Mouse (Mus musculus) forebrain, embryonic 12.5 days (tissue): ENCODE measurements at regions not wholly inside any gene's neighbourhood (a gene's known extent, or its start where the extent isn't known, plus 50 kb on each side); places are given as distances from the start of the nearest gene placed in this dataset.
A peak's percentile ranks its signal among the peaks of the same experiment; 100 is the strongest.

Experiments used
- ATAC-seq: fragments of 200-750 bp; cut with Nextera tagmentation; 2 replicates; pipeline ENCODE4 v1.8.0; 2017; ENCODE audit warnings: moderate TSS enrichment; ENCODE audit not compliant: low FRiP score
- H3K27ac ChIP-seq: fragments of 300-500 bp; sonication (generic); 2 replicates; pipeline ENCODE4 v1.5.1; 2016; ENCODE audit warnings: mild to moderate bottlenecking
- H3K27me3 ChIP-seq: fragments of 300-500 bp; sonication (generic); 2 replicates; pipeline ENCODE4 v1.6.1; 2016; ENCODE audit warnings: mild to moderate bottlenecking
- H3K36me3 ChIP-seq: fragments of 300-500 bp; sonication (generic); replicated peaks from 2 replicates; pipeline ENCODE4 v1.6.1; 2016; ENCODE audit warnings: mild to moderate bottlenecking
- H3K4me1 ChIP-seq: fragments of 300-500 bp; sonication (generic); 2 replicates; pipeline ENCODE4 v1.6.1; 2016
- H3K4me2 ChIP-seq: fragments of 300-500 bp; sonication (generic); 2 replicates; pipeline ENCODE4 v1.6.1; 2016; ENCODE audit warnings: mild to moderate bottlenecking, moderate library complexity
- H3K4me3 ChIP-seq: fragments of 300-500 bp; sonication (generic); replicated peaks from 2 replicates; pipeline ENCODE4 v1.5.1; 2016; ENCODE audit warnings: mild to moderate bottlenecking
- H3K9ac ChIP-seq: fragments of 300-500 bp; sonication (generic); 2 replicates; pipeline ENCODE4 v1.6.1; 2016; ENCODE audit warnings: mild to moderate bottlenecking
- H3K9me3 ChIP-seq: fragments of 300-500 bp; sonication (generic); 2 replicates; pipeline ENCODE4 v1.6.1; 2016
- WGBS: fragments of 180-500 bp; shearing (Covaris S2); methylation state at CpG from one replicate; pipeline ENCODE4 v1.1.7; 2016; 5-methylcytosine and 5-hydroxymethylcytosine counted together

DNA sequence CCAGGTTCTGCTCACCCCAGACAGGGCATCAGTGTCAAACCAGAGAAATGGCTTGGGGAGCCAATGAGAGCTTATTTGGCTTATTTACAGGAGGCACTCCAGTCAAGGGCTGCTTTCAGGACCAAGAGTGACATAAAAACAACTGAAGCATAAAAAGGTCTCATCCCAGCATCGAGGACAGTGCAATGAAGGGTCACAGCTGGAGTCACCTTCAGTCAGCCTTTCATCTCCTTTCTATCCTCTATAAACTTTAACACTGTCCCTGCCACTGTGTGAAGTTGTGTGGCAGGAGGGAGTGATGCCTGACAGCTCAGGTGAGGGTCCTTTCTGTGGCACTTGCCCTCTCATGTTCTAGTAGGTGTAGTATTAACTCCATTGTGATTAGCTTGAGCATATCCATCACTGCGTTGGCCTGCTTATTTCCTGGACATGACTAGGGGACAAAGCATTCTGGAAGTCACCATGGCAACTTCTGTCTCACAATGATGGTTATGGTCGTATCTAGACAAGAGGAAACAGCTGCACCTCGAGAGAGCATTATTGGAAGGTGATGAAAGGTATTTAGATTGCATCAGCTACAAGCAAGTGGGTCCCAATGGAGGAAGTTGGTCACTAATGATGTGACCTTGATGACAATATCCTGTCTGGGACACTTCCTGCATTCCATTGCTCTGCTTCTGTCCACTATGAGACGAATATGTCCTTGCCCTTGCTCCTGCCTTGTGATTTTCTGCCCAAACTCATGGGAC is 87.8 kb upstream of the Enpp6 start:
- no peak overlapping the region for H3K4me3 ChIP-seq
- no peaks in the 10 kb centered on the region for H3K4me1 ChIP-seq
- H3K27me3 ChIP-seq: peaks cover 37% of the 10 kb centered on the region
- WGBS: 59% methylated on average over 5 of the region's 5 CpGs
- H3K9ac ChIP-seq: no peak overlapping the region
- no peak overlapping the region for H3K4me2 ChIP-seq
- H3K27ac ChIP-seq: no peak overlapping the region
- H3K36me3 ChIP-seq: no peaks in the 10 kb centered on the region
- H3K9me3 ChIP-seq: no peaks in the 10 kb centered on the region
- ATAC-seq: no peak

DNA sequence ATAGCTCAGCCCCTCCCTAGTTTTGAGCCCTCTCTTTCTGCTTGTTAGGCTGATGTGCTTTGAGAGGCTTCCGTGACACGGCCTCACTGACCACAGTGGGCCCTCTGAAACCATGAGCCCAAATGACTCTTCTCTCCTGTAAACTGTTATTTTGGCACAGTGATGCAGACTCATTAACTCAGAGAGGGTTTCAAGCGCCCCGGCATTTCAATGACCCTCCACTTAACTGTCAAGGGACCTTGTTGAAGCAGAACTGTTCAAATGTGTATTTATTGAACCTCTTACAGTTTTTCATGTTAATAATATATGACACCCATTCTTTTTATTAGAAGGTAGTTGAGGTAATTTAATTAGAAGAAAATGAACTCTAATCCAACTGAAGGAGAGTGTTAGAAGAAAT is 85.9 kb upstream of the Enpp6 start:
- no peak for ATAC-seq
- Histone ChIP-seq H3K27ac (no peak overlapping the region), H3K27me3 (peaks cover 49% of the 10 kb centered on the region), H3K4me2 (no peak overlapping the region), H3K9me3 (no peaks in the 10 kb centered on the region), H3K9ac (no peak overlapping the region), H3K4me1 (no peaks in the 10 kb centered on the region), H3K36me3 (no peaks in the 10 kb centered on the region), H3K4me3 (no peak overlapping the region)
- WGBS: 54% methylated on average over 4 of the region's 4 CpGs

DNA sequence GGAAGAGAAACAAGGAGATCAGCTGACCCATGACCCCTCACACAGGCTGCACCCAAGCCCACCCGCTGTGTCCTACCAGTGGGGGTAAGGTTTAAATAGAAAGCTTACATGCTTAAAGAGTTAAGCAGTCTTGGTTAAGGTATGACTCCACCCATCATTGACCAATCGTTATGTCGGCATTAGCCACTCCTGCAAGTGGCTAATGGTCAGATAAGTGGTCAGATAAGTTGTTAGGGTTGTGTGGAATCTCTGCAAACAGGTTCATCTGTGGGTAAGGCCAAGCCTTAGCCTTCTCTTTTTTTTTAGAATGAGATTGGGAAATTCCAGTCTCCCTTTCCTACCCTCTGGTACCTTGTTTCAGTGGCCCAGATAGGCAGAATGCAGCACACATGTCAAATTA is 82.0 kb upstream of the Enpp6 start:
- Histone ChIP-seq H3K9me3 (no peaks in the 10 kb centered on the region), H3K27me3 (peaks cover 33% of the 10 kb centered on the region), H3K4me2 (no peak overlapping the region), H3K36me3 (no peaks in the 10 kb centered on the region), H3K4me1 (peaks cover 7% of the 10 kb centered on the region), H3K4me3 (no peak overlapping the region), H3K27ac (no peak overlapping the region), H3K9ac (no peak overlapping the region)
- 47% methylated on average over 3 of the region's 3 CpGs for WGBS
- ATAC-seq: no peak

DNA sequence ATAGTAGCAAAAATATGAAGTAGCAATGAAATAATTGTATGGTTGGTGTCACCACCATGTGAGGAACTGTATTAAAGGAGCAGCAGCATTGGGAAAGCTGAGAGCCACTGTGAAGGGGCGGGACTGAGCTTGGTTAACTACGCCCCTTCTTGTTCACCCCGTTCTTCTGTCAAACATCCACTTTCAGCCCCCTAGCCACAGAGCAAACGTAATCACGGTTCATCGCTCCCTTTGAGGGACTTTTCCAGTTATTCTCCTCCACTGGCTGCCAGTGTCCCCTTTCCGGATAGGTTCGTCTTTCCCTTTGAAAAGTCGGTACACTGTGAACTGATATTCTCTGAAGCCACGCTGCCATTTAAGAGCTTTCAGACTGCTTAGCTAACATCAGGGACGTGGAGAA is 79.3 kb upstream of the Enpp6 start:
- no peak overlapping the region for H3K4me3 ChIP-seq
- no peak overlapping the region for H3K27ac ChIP-seq
- H3K36me3 ChIP-seq: no peaks in the 10 kb centered on the region
- 13% methylated on average over 11 of the region's 11 CpGs for WGBS
- peaks cover 25% of the 10 kb centered on the region; the same call in 1 of the 2 replicates for H3K27me3 ChIP-seq
- ATAC-seq: peak; percentile 49; the same call in 1 of the 2 replicates
- no peaks in the 10 kb centered on the region for H3K9me3 ChIP-seq
- H3K9ac ChIP-seq: no peak overlapping the region
- H3K4me2 ChIP-seq: peak overlapping the region; percentile 35
- H3K4me1 ChIP-seq: peaks cover 7% of the 10 kb centered on the region

DNA sequence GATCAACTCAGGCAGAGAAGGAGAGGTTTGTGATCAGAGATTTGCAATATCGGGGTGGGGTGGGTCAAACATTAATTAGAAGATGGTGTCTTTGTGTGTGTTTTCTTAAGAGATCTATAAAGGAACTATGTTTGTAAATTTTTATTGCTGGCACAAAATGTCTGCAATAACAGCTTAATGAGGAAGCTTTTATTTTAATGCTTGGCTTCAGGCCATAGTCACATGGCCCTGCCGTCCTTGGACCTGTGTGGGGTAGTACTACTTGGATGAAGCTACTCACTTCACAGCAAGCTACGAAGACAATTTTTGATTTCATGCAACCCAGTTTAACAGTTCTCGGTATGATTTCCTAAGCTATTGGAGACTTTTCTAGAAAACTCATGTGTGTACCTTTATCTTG is 78.5 kb upstream of the Enpp6 start:
- Histone ChIP-seq H3K4me2 (no peak overlapping the region), H3K36me3 (no peaks in the 10 kb centered on the region), H3K27ac (no peak overlapping the region), H3K9me3 (no peaks in the 10 kb centered on the region), H3K9ac (no peak overlapping the region), H3K27me3 (peaks cover 25% of the 10 kb centered on the region; the same call in 1 of the 2 replicates), H3K4me3 (no peak overlapping the region), H3K4me1 (peaks cover 7% of the 10 kb centered on the region)
- ATAC-seq: no peak
- WGBS: 84% methylated on average over 4 of the region's 4 CpGs

DNA sequence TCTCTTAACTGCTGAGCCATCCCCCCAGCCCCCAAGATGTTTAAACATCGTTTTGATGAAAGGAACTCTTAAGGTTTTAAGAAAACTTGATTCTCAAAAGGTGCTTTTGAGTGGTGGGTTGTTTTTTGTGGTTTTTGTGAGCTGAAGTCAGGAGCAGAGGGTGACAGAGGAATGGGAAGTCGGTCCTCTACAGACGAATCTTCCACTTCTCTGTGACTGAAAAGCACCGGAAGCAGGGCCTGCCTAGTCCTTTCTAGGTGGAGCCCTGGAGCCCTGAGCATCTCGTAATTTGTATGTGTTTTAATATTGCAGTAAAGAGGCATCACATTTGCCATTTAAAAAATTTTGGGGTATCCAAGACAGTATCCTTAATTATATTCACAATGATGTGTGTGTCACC is 72.7 kb upstream of the Enpp6 start:
- no peak for ATAC-seq
- 47% methylated on average over 5 of the region's 5 CpGs for WGBS
- no peak overlapping the region for H3K4me2 ChIP-seq

DNA sequence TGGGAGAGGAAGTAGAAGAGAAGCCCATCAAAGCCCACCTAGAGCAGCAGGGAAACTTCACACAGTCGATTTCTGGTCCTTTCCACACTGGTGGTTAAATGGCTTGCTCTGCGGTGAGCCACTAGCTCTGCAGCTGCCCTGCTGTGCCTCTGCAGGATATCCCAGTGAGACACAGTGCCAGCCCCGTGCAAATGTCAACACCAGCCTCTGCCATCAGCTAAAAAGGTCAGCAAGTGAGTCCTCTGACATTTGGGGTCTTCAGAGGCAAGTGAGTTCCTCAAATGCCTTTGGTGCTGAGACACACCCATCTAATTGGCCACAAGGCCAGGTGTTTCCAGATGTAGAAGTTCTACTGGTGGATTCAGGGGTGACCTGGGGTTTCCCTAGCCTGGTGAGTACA is 66.6 kb upstream of the Enpp6 start:
- Histone ChIP-seq H3K27ac (no peak overlapping the region), H3K9me3 (no peaks in the 10 kb centered on the region), H3K9ac (no peak overlapping the region), H3K36me3 (no peaks in the 10 kb centered on the region), H3K4me3 (no peak overlapping the region), H3K27me3 (no peaks in the 10 kb centered on the region), H3K4me2 (no peak overlapping the region), H3K4me1 (peaks cover 6% of the 10 kb centered on the region)
- no peak for ATAC-seq
- 43% methylated on average over 3 of the region's 3 CpGs for WGBS

More for the DNA sequence above, 72.7 kb upstream of the Enpp6 start:
- H3K4me3 ChIP-seq: no peak overlapping the region
- H3K9me3 ChIP-seq: no peaks in the 10 kb centered on the region
- no peaks in the 10 kb centered on the region for H3K27me3 ChIP-seq
- no peak overlapping the region for H3K27ac ChIP-seq
- no peaks in the 10 kb centered on the region for H3K4me1 ChIP-seq
- no peaks in the 10 kb centered on the region for H3K36me3 ChIP-seq
- no peak overlapping the region for H3K9ac ChIP-seq

DNA sequence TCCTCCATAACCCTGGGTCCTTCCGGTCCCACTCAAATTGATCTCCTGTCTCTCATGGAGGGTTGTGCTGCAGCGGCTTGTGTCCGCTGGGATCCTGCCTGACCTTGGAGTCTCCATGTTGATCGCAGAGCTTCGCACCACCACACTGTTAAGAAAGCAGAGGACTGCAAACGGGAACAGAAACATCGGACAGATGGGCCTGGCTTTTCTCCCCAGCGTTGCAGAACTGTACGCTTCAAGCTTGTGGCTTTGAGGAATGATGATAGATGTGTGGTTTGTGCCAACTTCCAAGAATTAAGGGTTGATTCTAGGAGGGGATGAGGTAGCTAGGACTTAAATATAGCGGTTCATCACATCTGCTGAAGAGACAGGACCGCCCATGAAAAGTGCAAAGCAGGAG is 65.6 kb upstream of the Enpp6 start:
- ATAC-seq: no peak
- peaks cover 11% of the 10 kb centered on the region for H3K4me1 ChIP-seq
- no peak overlapping the region for H3K4me2 ChIP-seq
- H3K9me3 ChIP-seq: no peaks in the 10 kb centered on the region
- no peak overlapping the region for H3K9ac ChIP-seq
- H3K36me3 ChIP-seq: no peaks in the 10 kb centered on the region
- no peak overlapping the region for H3K27ac ChIP-seq
- no peaks in the 10 kb centered on the region for H3K27me3 ChIP-seq
- H3K4me3 ChIP-seq: no peak overlapping the region
- WGBS: 95% methylated on average over 11 of the region's 11 CpGs

DNA sequence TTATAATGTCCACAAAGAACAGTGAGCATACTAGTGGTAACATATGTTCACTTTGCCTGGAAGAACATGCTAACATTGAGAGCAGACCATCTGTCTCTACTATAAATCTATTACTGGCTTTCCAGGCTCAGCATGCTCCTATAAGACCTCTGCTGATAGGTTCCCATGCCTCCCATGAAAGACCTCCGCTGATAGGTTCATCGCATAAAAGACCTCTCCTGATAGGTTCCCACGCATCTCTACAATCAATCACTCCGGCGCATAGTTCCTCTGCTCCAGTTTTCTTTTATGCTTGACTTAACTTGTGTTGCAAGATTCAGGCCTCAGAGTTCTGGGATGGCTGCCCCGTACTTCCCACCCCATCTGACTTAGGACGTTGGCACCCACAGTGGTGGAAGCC is 65.1 kb upstream of the Enpp6 start:
- Histone ChIP-seq H3K27ac (no peak overlapping the region), H3K4me3 (no peak overlapping the region), H3K9ac (no peak overlapping the region), H3K36me3 (no peaks in the 10 kb centered on the region), H3K4me1 (peaks cover 11% of the 10 kb centered on the region), H3K9me3 (no peaks in the 10 kb centered on the region), H3K4me2 (no peak overlapping the region), H3K27me3 (no peaks in the 10 kb centered on the region)
- no peak for ATAC-seq
- 90% methylated on average over 7 of the region's 7 CpGs for WGBS

DNA sequence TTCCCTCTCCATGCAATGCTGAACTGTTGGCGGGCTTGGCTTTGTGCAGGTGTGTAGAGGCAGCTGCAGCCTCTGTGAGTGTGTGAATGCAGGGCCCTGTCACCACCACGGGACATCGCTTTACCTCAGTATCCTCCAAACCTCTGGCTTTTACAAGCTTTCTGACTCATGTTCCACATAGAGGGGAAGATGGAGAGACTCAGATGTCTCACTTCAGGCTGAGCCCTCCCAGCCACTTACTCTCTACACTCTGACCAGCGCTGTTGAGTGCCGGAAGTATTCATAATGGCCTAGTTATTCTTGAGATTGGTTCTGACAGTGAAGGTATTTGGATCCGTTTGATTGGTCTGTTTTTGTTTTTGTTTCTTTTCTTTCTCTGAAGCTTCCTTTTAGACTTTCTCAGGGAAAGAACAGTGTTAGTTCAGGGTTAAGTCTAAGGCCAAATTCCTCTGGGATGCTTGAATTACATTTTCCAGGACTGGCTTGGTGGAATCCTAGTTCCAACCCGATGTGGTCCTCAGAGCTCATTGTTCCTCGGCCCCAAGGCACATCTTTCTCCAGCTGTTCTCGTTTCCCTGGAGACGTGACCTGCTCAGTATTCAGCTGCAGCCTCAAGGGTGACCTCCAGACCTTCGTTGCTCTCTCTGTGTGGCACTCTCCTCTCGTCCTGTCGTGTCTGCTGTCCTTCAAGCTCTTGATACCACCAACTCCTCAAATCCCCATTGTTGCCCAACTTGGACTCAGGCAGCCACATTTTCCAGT is 61.7 kb upstream of the Enpp6 start:
- Histone ChIP-seq H3K4me1 (peaks cover 11% of the 10 kb centered on the region), H3K27ac (no peak overlapping the region), H3K4me2 (no peak overlapping the region), H3K9ac (no peak overlapping the region), H3K9me3 (no peaks in the 10 kb centered on the region), H3K36me3 (no peaks in the 10 kb centered on the region), H3K4me3 (no peak overlapping the region), H3K27me3 (no peaks in the 10 kb centered on the region; the same call in 1 of the 2 replicates)
- WGBS: 24% methylated on average over 13 of the region's 13 CpGs
- ATAC-seq: no peak

DNA sequence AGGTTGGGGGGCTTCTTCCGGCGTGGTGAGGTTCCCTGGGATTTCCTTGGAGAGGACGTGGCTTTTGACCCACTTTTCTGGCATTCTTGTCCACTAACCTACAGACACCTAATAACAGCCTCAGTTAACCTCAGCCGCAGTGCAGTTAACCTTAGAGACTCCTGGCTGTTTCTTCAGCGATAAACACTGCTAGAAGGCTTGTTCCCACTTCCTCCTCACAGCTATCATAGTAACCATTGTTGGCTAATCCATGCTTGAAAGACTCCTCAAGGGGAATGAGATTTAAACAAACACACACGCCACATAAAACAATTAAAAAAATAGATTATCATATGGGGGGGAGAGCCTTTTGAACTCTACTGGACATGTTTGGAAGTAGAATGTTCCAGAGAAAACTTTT is 58.0 kb upstream of the Enpp6 start:
- no peak overlapping the region for H3K4me3 ChIP-seq
- H3K9ac ChIP-seq: no peak overlapping the region
- no peaks in the 10 kb centered on the region for H3K36me3 ChIP-seq
- H3K4me2 ChIP-seq: no peak overlapping the region
- ATAC-seq: no peak
- H3K9me3 ChIP-seq: no peaks in the 10 kb centered on the region
- 85% methylated on average over 6 of the region's 6 CpGs for WGBS
- no peak overlapping the region for H3K27ac ChIP-seq
- H3K27me3 ChIP-seq: no peaks in the 10 kb centered on the region; the same call in 1 of the 2 replicates
- peaks cover 11% of the 10 kb centered on the region for H3K4me1 ChIP-seq

DNA sequence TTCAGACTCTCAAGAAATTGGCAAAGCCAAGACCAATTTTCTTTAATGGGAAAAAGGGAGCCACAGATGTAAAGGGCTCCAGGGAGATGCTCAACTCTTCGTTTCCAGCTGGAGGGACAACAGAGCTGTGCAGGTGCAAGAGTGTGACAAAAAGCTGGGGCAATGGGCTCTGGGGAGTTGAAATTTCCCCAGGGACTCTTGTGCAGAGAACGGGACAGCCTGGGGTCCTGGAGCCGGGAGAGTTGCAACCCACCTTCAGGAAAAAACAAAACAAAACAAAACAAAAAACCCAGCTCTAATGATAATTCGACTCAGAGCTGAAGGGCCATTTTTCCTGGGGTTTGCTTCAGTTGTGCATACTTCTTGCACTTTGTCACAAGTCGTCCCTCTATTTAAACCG is 57.0 kb upstream of the Enpp6 start:
- Histone ChIP-seq H3K36me3 (no peaks in the 10 kb centered on the region), H3K4me2 (no peak overlapping the region), H3K27ac (no peak overlapping the region), H3K4me1 (peaks cover 9% of the 10 kb centered on the region), H3K27me3 (peaks cover 5% of the 10 kb centered on the region; the same call in 1 of the 2 replicates), H3K4me3 (no peak overlapping the region), H3K9me3 (no peaks in the 10 kb centered on the region), H3K9ac (no peak overlapping the region)
- no peak for ATAC-seq
- WGBS: 85% methylated on average over 6 of the region's 6 CpGs

DNA sequence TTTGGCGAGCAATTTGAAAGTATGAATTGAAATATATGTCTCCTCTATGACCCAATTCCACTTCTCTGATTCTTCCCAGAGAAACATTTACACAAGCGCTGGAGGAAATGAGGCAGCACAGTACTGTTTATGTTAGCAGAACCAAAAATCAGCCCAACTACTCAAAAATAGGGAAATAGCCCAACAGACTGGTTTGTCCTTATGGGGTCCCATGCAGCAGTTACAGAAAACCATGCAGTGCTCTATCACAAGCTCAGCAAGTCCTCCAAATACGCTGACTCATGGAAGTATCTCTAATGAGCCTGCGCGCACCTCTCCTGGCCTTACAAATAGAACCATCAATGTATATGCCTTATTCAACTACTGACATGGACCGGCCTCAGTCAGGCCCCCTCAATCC is 55.4 kb upstream of the Enpp6 start:
- no peak overlapping the region for H3K4me2 ChIP-seq
- no peak overlapping the region for H3K4me3 ChIP-seq
- H3K9me3 ChIP-seq: no peaks in the 10 kb centered on the region
- no peaks in the 10 kb centered on the region for H3K36me3 ChIP-seq
- WGBS: 95% methylated on average over 6 of the region's 6 CpGs
- peaks cover 5% of the 10 kb centered on the region; the same call in 1 of the 2 replicates for H3K27me3 ChIP-seq
- H3K4me1 ChIP-seq: no peaks in the 10 kb centered on the region
- no peak for ATAC-seq
- no peak overlapping the region for H3K9ac ChIP-seq
- no peak overlapping the region for H3K27ac ChIP-seq
